Mouse (Mus musculus): ENCODE results near the gene Dnajc15. TPM values are rescaled to one million over a fixed set of nuclear protein-coding genes. Genes with fewer than 3 reads are reported as not detected.

Gene Dnajc15
- polyA plus RNA-seq, 1 experiment from 2014 or later: 109 TPM

GRCm38 (mm10) chr14:77794285-77794949 lies 80.5 kb downstream of the Dnajc15 start:
- no peak for ATAC-seq (ENCODE audit: insufficient number of reproducible peaks, insufficient read depth, low FRiP score, low TSS enrichment, low read depth)

GRCm38 (mm10) chr14:77792998-77793397 lies 81.9 kb downstream of the Dnajc15 start:
- Histone ChIP-seq H3K9me3 (no peaks in the 10 kb centered on the region), H3K4me3 (replicated peaks) (no peak overlapping the region), H3K4me1 (replicated peaks) (0 out of 2 replicates have a peak, but pooled peaks cover 5% of the 10 kb centered on the region), H3K9ac (replicated peaks) (no peak overlapping the region), H3K4me2 (no peak overlapping the region), H3K27ac (no peak overlapping the region), H3K36me3 (no peaks in the 10 kb centered on the region), H3K27me3 (no peaks in the 10 kb centered on the region)
- no peak for ATAC-seq (ENCODE audit: insufficient number of reproducible peaks, insufficient read depth, low FRiP score, low TSS enrichment, low read depth)
- WGBS: 94% methylated on average over 6 of the region's 6 CpGs

More at GRCm38 (mm10) chr14:77794285-77794949, 80.5 kb downstream of the Dnajc15 start:
- no peak overlapping the region for H3K9ac ChIP-seq (replicated peaks)
- peaks cover 11% of the 10 kb centered on the region; the same call in 1 of the 2 replicates for H3K4me1 ChIP-seq (replicated peaks)
- 47% methylated on average over 7 of the region's 7 CpGs for WGBS
- H3K27ac ChIP-seq: no peak overlapping the region
- no peaks in the 10 kb centered on the region for H3K9me3 ChIP-seq
- no peak overlapping the region for H3K4me3 ChIP-seq (replicated peaks)
- no peak overlapping the region for H3K4me2 ChIP-seq
- no peaks in the 10 kb centered on the region for H3K27me3 ChIP-seq
- no peaks in the 10 kb centered on the region for H3K36me3 ChIP-seq

- Histone ChIP-seq H3K4me2 (no peak overlapping the region), H3K36me3 (no peaks in the 10 kb centered on the region), H3K9me3 (no peaks in the 10 kb centered on the region), H3K4me1 (replicated peaks) (no peaks in the 10 kb centered on the region), H3K27me3 (no peaks in the 10 kb centered on the region), H3K4me3 (replicated peaks) (no peak overlapping the region), H3K9ac (replicated peaks) (no peak overlapping the region), H3K27ac (no peak overlapping the region)
- ATAC-seq (ENCODE audit: insufficient number of reproducible peaks, insufficient read depth, low FRiP score, low TSS enrichment, low read depth): no peak
These were observed 91.7 kb downstream of the Dnajc15 start for GRCm38 (mm10) chr14:77783217-77783616.

- Histone ChIP-seq H3K27ac (no peak overlapping the region), H3K9ac (replicated peaks) (no peak overlapping the region), H3K4me3 (replicated peaks) (no peak overlapping the region), H3K9me3 (no peaks in the 10 kb centered on the region), H3K27me3 (no peaks in the 10 kb centered on the region), H3K36me3 (no peaks in the 10 kb centered on the region), H3K4me1 (replicated peaks) (no peaks in the 10 kb centered on the region), H3K4me2 (no peak overlapping the region)
- 82% methylated on average over 1 of the region's 1 CpGs for whole genome bisulfite sequencing
- no peak for ATAC-seq (ENCODE audit: insufficient number of reproducible peaks, insufficient read depth, low FRiP score, low TSS enrichment, low read depth)
These were observed 97.6 kb downstream of the Dnajc15 start for GRCm38 (mm10) chr14:77777365-77777764.

GRCm38 (mm10) chr14:77776005-77776531 lies 98.9 kb downstream of the Dnajc15 start:
- Histone ChIP-seq H3K27ac (no peak overlapping the region), H3K9ac (replicated peaks) (no peak overlapping the region), H3K4me3 (replicated peaks) (no peak overlapping the region), H3K4me2 (no peak overlapping the region), H3K27me3 (no peaks in the 10 kb centered on the region), H3K36me3 (no peaks in the 10 kb centered on the region), H3K4me1 (replicated peaks) (no peaks in the 10 kb centered on the region), H3K9me3 (no peaks in the 10 kb centered on the region)
- ATAC-seq (ENCODE audit: insufficient number of reproducible peaks, insufficient read depth, low FRiP score, low TSS enrichment, low read depth): no peak
- WGBS: 86% methylated on average over 11 of the region's 11 CpGs

- Histone ChIP-seq H3K9ac (replicated peaks) (no peak overlapping the region), H3K9me3 (no peaks in the 10 kb centered on the region), H3K4me1 (replicated peaks) (no peaks in the 10 kb centered on the region), H3K4me2 (no peak overlapping the region), H3K27me3 (no peaks in the 10 kb centered on the region), H3K4me3 (replicated peaks) (no peak overlapping the region), H3K27ac (no peak overlapping the region), H3K36me3 (no peaks in the 10 kb centered on the region)
- 85% methylated on average over 8 of the region's 8 CpGs for WGBS
- no peak for ATAC-seq (ENCODE audit: insufficient number of reproducible peaks, insufficient read depth, low FRiP score, low TSS enrichment, low read depth)
These were observed 101.6 kb downstream of the Dnajc15 start for GRCm38 (mm10) chr14:77773331-77773730.

- no peak for ATAC-seq (ENCODE audit: insufficient number of reproducible peaks, insufficient read depth, low FRiP score, low TSS enrichment, low read depth)
- H3K36me3 ChIP-seq: no peaks in the 10 kb centered on the region
- no peaks in the 10 kb centered on the region for H3K9me3 ChIP-seq
- WGBS: 63% methylated on average over 2 of the region's 2 CpGs
- H3K4me3 ChIP-seq (replicated peaks): no peak overlapping the region
- H3K4me2 ChIP-seq: no peak overlapping the region
- H3K27ac ChIP-seq: no peak overlapping the region
- H3K4me1 ChIP-seq (replicated peaks): no peaks in the 10 kb centered on the region
- no peak overlapping the region for H3K9ac ChIP-seq (replicated peaks)
- H3K27me3 ChIP-seq: no peaks in the 10 kb centered on the region
These were observed 103.3 kb downstream of the Dnajc15 start for GRCm38 (mm10) chr14:77771626-77772025.

Other genes starting within 250 kb of the Dnajc15 start
- gene Epsti1, start 29.1 kb upstream of the Dnajc15 start, polyA plus RNA-seq (2016; fragmentation: Nextera tagmentation; extraction: Ambion mirVana): 0.25 and 0.29 TPM in 2 replicates
- not detected in 2 replicates for gene Fam216b, start 213.9 kb upstream of the Dnajc15 start, polyA plus RNA-seq (2016; fragmentation: Nextera tagmentation; extraction: Ambion mirVana)